Mouse (Mus musculus): ENCODE results near the gene Mlec.

DNA sequence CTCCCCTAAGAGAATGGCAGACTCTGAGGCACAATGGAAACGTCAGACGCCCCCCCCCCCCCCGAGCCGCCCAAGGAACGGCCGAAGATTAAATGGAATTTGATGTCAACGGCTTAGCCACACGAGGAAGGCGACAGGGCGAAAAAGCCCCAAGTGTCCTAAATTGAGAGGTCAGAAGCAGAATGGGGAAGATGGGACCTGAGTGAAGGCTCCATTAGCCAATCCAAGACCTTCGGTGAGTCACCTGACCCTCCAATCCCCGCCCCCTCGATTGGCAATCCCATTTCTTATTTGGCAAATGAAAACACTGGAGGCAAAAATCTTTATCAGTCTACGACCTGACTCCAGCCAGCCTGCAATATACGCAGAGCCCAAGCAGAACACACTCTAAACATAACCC lies 26.7 kb upstream of the Mlec start:
- TF ChIP-seq CTCF (IDR thresholded peaks at IDR 0.05; ENCODE audit: borderline replicate concordance, insufficient read depth, low read depth, low read length) (no peak), POLR2A (IDR thresholded peaks at IDR 0.05; ENCODE audit: borderline replicate concordance, insufficient read depth, low read length) (peak; percentile 8; the same call in 1 of the 2 replicates)

All from cerebellum, adult 2 months (tissue).